Mouse (Mus musculus): ENCODE measurements around the gene Ick.

- TF ChIP-seq CTCF (IDR thresholded peaks at IDR 0.05; ENCODE audit: insufficient read depth, low read depth, low read length) (no peak), POLR2A (IDR thresholded peaks at IDR 0.05; ENCODE audit: insufficient read depth, low read depth, low read length) (no peak)
These were observed 46.6 kb upstream of the Ick start for GRCm38 (mm10) chr9:78062392-78062791.
